Mouse (Mus musculus) hindbrain, embryonic 15.5 days (tissue): ENCODE results near the gene Slc5a10. TPM values are rescaled to one million over a fixed set of nuclear protein-coding genes. Genes with fewer than 3 reads are reported as not detected.

ENCODE experiments used
- ATAC-seq: fragments of 200-750 bp; cut with Nextera tagmentation; 2 replicates; pipeline ENCODE4 v1.8.0; 2017; ENCODE audit warnings: low read depth, moderate number of reproducible peaks, moderate TSS enrichment; ENCODE audit not compliant: low FRiP score
- H3K27ac ChIP-seq: fragments of 300-500 bp; sonication (generic); replicated peaks from 2 replicates; pipeline ENCODE4 v1.5.1; 2015; ENCODE audit warnings: mild to moderate bottlenecking, inconsistent platforms
- H3K27me3 ChIP-seq: fragments of 300-500 bp; sonication (generic); 2 replicates; pipeline ENCODE4 v1.6.1; 2015; ENCODE audit warnings: control low read depth, inconsistent platforms
- H3K36me3 ChIP-seq: fragments of 300-500 bp; sonication (generic); 2 replicates; pipeline ENCODE4 v1.6.1; 2015; ENCODE audit warnings: control low read depth, inconsistent platforms
- H3K4me1 ChIP-seq: fragments of 300-500 bp; sonication (generic); replicated peaks from 2 replicates; pipeline ENCODE4 v1.6.1; 2015; ENCODE audit warnings: control low read depth, inconsistent platforms
- H3K4me2 ChIP-seq: fragments of 300-500 bp; sonication (generic); 2 replicates; pipeline ENCODE4 v1.6.1; 2015; ENCODE audit warnings: moderate library complexity, mild to moderate bottlenecking, inconsistent platforms
- H3K4me3 ChIP-seq: fragments of 300-500 bp; sonication (generic); 2 replicates; pipeline ENCODE4 v1.5.1; 2015; ENCODE audit warnings: mild to moderate bottlenecking, inconsistent platforms
- H3K9ac ChIP-seq: fragments of 300-500 bp; sonication (generic); 2 replicates; pipeline ENCODE4 v1.6.1; 2015; ENCODE audit warnings: inconsistent platforms
- H3K9me3 ChIP-seq: fragments of 300-500 bp; sonication (generic); 2 replicates; pipeline ENCODE4 v1.6.1; 2016; ENCODE audit warnings: control low read depth, inconsistent platforms
- WGBS: fragments of 180-500 bp; shearing (Covaris S2); methylation state at CpG from one replicate; pipeline ENCODE4 v1.1.7; 2015; 5-methylcytosine and 5-hydroxymethylcytosine counted together
- polyA plus RNA-seq: library from polyadenylated mRNA; unstranded; fragments of >200 nt; fragmentation: Nextera tagmentation; extraction: Ambion mirVana; gene quantifications from 2 replicates; pipeline ENCODE4 v1.2.1, GENCODE M21; 2015

The Slc5a10 gene
- not detected in 2 replicates for polyA plus RNA-seq

GRCm38 (mm10) chr11:61720636-61721035 lies at the start of gene Slc5a10:
TSS of gene Slc5a10 (minus strand) at chr11:61720826.
- WGBS, result 81% methylated on average over 3 of the region's 3 CpGs
- no peak for ATAC-seq
- H3K36me3 ChIP-seq, result no peaks in the 10 kb centered on the region
- H3K27ac ChIP-seq, result no peak within 1 kb of the TSS
- no peak within 1 kb of the TSS for H3K4me3 ChIP-seq
- no peak within 1 kb of the TSS for H3K9ac ChIP-seq
- H3K27me3 ChIP-seq, result no peaks in the 10 kb centered on the region
- H3K9me3 ChIP-seq, result no peaks in the 10 kb centered on the region
- no peaks in the 10 kb centered on the region for H3K4me1 ChIP-seq
- H3K4me2 ChIP-seq, result no peak within 1 kb of the TSS

DNA sequence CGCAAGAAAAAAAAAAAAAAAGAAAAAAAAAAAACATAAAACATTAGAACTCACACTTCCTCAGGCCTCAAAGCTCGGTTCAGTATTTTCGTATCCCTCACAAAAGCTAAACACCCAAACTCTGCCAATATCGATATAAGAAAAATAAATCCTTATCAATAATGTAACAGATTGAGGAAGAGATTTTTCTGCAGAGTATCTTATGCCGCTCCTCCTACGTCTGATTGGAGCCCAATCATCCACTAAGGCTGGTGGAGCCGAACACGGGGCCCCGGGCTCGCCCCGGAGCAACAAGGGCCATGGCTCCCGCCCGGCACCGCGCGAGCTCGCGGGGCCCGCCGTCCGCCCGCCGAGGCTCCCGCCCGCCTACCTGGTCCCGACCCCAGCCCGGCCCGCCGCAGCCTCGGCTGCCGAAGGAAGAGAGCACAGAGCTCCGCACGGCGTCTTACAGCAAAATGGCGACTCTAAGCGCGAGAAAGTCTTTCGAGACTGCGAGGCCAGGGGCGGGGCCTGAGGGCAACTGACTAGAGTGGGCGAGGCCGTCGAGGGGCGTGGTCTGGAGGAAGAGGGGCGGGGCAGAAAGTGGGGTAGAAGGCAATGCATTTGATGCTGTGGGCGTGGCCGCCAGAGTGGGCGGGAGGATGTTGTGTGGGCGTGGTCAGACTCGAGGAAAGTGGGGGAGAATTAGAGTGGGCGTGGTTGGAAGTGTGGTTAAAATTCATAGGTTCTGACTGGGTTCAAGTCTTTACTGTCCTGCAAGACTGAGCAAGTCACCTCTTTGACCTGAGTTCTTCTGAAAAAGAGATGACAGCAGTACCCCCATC lies 41.2 kb upstream of the Slc5a10 start, which contains the start of gene Prpsap2:
TSS of gene Prpsap2 (minus strand) at position 505 of the 824 bp plus-strand sequence.
- H3K27me3 ChIP-seq, result no peaks in the 10 kb centered on the region
- H3K9ac ChIP-seq, result peak within 1 kb of the TSS; percentile 75
- peak; percentile 96 for ATAC-seq
- H3K4me2 ChIP-seq, result peak within 1 kb of the TSS; percentile 70
- H3K4me3 ChIP-seq, result peak within 1 kb of the TSS; percentile 63
- H3K36me3 ChIP-seq, result no peaks in the 10 kb centered on the region
- under 1% methylated on average over 49 of the region's 51 CpGs for WGBS
- H3K9me3 ChIP-seq, result no peaks in the 10 kb centered on the region
- peaks cover 12% of the 10 kb centered on the region for H3K4me1 ChIP-seq
- H3K27ac ChIP-seq, result peak within 1 kb of the TSS; percentile 89

DNA sequence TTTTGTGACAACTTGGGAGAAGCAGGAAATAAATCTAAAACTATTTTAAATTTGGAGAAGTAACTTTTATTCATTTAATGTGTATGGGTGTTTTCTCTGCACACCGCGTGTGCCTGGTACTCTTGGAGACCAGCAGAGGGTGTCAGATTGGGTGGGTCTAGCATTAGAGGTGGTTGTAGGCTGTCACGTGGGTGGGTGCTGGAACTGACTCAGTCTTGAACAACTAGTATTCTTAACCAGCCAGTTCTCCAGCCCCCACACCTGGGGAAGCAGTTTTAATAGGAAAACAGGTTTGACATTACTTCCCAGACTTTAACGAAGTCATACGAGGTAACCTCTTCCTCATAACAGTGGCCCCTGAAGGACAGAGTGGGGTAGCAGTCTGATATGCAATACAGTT lies 39.9 kb upstream of the Slc5a10 start:
- no peak for ATAC-seq
- Histone ChIP-seq H3K36me3 (peaks cover 6% of the 10 kb centered on the region), H3K4me1 (peaks cover 12% of the 10 kb centered on the region), H3K4me2 (peak overlapping the region; percentile 70), H3K4me3 (peak overlapping the region; percentile 63), H3K27me3 (no peaks in the 10 kb centered on the region), H3K9ac (no peak overlapping the region), H3K9me3 (no peaks in the 10 kb centered on the region), H3K27ac (no peak overlapping the region)
- WGBS, result 66% methylated on average over 5 of the region's 5 CpGs

- H3K4me2 ChIP-seq, result no peak overlapping the region
Observed at GRCm38 (mm10) chr11:61757151-61757550, 36.5 kb upstream of the Slc5a10 start.

GRCm38 (mm10) chr11:61751612-61752011 lies 31.0 kb upstream of the Slc5a10 start:
- H3K27me3 ChIP-seq, result no peaks in the 10 kb centered on the region
- no peak overlapping the region for H3K9ac ChIP-seq
- no peak overlapping the region for H3K27ac ChIP-seq
- no peak overlapping the region for H3K4me3 ChIP-seq
- ATAC-seq, result no peak
- H3K36me3 ChIP-seq, result peaks cover 59% of the 10 kb centered on the region
- H3K4me2 ChIP-seq, result no peak overlapping the region
- H3K4me1 ChIP-seq, result no peaks in the 10 kb centered on the region
- WGBS, result 84% methylated on average over 5 of the region's 5 CpGs
- H3K9me3 ChIP-seq, result no peaks in the 10 kb centered on the region

More at GRCm38 (mm10) chr11:61757151-61757550, 36.5 kb upstream of the Slc5a10 start:
- Histone ChIP-seq H3K9me3 (no peaks in the 10 kb centered on the region), H3K36me3 (peaks cover 34% of the 10 kb centered on the region), H3K27ac (no peak overlapping the region), H3K27me3 (no peaks in the 10 kb centered on the region), H3K4me1 (peaks cover 12% of the 10 kb centered on the region), H3K4me3 (no peak overlapping the region), H3K9ac (no peak overlapping the region)
- 93% methylated on average over 2 of the region's 2 CpGs for WGBS
- no peak for ATAC-seq

DNA sequence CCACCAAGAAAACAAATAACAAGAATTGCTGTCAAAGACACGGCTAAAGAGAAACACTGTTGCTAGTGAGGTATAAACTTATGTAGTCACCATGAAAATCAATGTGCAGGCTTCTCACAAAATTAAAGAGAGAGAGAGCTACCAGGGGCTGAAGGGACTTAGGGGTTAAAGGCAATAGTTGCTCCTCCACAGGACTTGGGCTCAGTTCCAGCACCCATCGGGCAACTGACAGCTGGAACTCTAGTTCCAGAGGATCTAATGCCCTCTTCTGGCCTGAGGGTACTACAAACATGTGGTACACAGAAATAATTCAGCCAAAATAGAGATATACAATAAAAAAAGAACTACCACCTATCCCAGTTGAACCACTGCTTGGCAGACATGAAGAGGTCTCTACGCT lies 26.5 kb upstream of the Slc5a10 start:
- H3K27me3 ChIP-seq, result no peaks in the 10 kb centered on the region
- H3K27ac ChIP-seq, result no peak overlapping the region
- WGBS, result 64% methylated on average over 3 of the region's 3 CpGs
- no peak overlapping the region for H3K9ac ChIP-seq
- H3K4me2 ChIP-seq, result no peak overlapping the region
- H3K4me1 ChIP-seq, result no peaks in the 10 kb centered on the region
- no peak overlapping the region for H3K4me3 ChIP-seq
- no peaks in the 10 kb centered on the region for H3K9me3 ChIP-seq
- ATAC-seq, result no peak
- H3K36me3 ChIP-seq, result peaks cover 43% of the 10 kb centered on the region

- no peak overlapping the region for H3K9ac ChIP-seq
- no peak overlapping the region for H3K27ac ChIP-seq
- no peaks in the 10 kb centered on the region for H3K9me3 ChIP-seq
- no peak overlapping the region for H3K4me2 ChIP-seq
- no peaks in the 10 kb centered on the region for H3K4me1 ChIP-seq
- no peak overlapping the region for H3K4me3 ChIP-seq
- H3K36me3 ChIP-seq, result peaks cover 34% of the 10 kb centered on the region
- WGBS, result 94% methylated on average over 9 of the region's 9 CpGs
- no peaks in the 10 kb centered on the region for H3K27me3 ChIP-seq
- no peak for ATAC-seq
Observed at GRCm38 (mm10) chr11:61745781-61746180, 25.2 kb upstream of the Slc5a10 start.

DNA sequence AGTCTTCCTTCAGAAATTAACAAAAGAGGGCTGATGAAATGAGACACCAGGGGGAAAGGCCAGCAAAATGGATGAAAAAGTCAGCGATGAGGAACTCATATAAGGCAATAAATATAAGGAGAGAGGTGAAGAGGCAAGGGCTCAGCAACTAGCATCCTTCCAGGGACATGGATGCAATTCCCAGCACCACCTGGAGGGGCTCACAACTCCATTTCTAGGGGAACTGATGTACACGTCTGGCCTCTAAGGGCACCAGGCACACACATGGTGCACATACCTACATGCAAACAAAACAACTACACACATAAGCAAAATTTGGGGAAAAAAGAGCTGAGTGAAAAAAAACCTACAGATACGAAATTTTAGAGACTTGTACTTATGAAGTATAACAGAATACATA lies 23.8 kb upstream of the Slc5a10 start:
- peaks cover 45% of the 10 kb centered on the region for H3K36me3 ChIP-seq
- ATAC-seq, result no peak
- H3K9ac ChIP-seq, result no peak overlapping the region
- H3K27ac ChIP-seq, result no peak overlapping the region
- no peak overlapping the region for H3K4me2 ChIP-seq
- no peak overlapping the region for H3K4me3 ChIP-seq
- 62% methylated on average over 3 of the region's 3 CpGs for WGBS
- no peaks in the 10 kb centered on the region for H3K4me1 ChIP-seq
- no peaks in the 10 kb centered on the region for H3K9me3 ChIP-seq
- no peaks in the 10 kb centered on the region for H3K27me3 ChIP-seq

DNA sequence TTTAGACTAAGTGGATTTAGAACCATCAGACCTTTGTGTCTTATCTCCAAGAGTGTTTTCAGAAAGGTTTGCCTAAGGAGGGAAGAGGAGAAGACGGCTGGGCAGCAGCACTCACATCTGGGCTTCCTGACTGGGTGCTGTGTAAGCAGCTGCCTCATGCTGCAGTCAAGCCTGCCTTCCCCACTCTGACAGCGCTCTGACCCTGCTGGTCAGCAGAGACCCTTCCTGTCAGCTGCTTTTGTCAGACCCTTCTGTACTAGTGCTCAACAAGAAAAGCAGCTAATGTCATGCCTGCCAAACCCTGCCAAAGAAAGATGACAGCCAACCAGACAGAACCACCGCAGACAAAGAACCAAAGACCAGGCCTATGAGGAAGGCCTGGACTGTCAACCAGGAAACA lies 23.1 kb upstream of the Slc5a10 start:
- ATAC-seq, result no peak
- Histone ChIP-seq H3K27ac (no peak overlapping the region), H3K4me3 (no peak overlapping the region), H3K9me3 (no peaks in the 10 kb centered on the region), H3K9ac (no peak overlapping the region), H3K27me3 (no peaks in the 10 kb centered on the region), H3K4me2 (no peak overlapping the region), H3K36me3 (peaks cover 49% of the 10 kb centered on the region), H3K4me1 (no peaks in the 10 kb centered on the region)
- 41% methylated on average over 3 of the region's 3 CpGs for WGBS

DNA sequence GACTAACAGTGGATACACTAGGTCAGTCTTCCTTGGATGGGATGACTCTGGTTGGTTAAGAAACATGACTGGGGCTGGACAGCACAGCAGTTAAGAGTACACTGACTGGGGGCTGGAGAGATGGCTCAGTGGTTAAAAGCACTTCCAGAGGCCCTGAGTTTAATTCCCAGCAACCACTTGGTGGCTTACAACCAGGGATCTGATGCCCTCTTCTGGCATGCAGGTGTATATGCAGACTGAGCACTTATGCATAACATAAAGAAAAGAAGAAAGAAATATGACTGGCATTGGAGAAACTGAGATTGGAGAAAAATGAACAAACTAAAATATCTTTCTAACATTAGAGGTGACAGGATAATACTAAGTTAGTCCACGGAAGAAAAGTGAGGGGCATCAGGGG lies 19.9 kb upstream of the Slc5a10 start:
- Histone ChIP-seq H3K4me2 (no peak overlapping the region), H3K27me3 (no peaks in the 10 kb centered on the region), H3K9me3 (no peaks in the 10 kb centered on the region), H3K36me3 (peaks cover 59% of the 10 kb centered on the region), H3K9ac (no peak overlapping the region), H3K4me1 (no peaks in the 10 kb centered on the region), H3K27ac (no peak overlapping the region), H3K4me3 (no peak overlapping the region)
- no peak for ATAC-seq
- WGBS, result 93% methylated on average over 1 of the region's 1 CpGs

DNA sequence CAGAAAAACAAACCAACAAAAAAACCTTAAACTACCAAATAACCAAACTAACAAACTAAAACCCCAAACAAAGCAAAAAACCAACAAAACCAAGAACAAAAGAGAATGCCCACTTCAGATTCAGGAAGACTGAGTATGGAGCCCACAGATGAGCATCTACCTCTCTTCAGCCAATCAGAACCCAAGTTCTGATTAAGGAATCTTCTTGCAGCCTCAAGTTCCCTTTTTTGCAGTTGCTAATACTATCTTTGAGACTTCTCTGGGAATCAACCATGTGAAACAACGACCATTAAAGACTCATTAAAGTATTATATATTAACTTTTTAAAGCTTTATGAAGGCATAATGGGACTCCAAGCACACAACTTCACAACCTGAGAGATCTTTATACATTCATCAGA lies 16.7 kb upstream of the Slc5a10 start:
- Histone ChIP-seq H3K9me3 (no peaks in the 10 kb centered on the region), H3K9ac (no peak overlapping the region), H3K36me3 (peaks cover 68% of the 10 kb centered on the region), H3K4me3 (no peak overlapping the region), H3K4me2 (no peak overlapping the region), H3K27me3 (no peaks in the 10 kb centered on the region), H3K27ac (no peak overlapping the region), H3K4me1 (no peaks in the 10 kb centered on the region)
- no peak for ATAC-seq
- 93% methylated on average over 1 of the region's 1 CpGs for WGBS

DNA sequence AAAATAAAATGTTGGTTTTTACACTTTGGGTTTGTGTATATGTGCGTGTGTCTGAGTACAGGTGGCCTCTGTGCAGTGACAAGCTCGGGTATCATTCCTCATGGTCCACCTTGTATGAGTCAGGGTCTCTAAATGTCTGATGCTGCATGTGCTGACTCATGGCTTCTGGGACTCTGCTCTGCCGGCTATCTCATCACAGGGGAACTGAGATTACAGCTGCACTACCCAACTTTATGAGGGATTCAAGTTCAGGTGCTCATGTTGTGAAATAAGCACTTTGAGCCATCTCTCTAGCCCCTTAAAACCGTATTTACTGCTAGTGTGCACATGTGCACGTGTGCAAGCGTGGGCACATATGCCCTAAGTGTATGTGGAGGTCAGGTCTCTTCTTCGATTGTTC lies 12.0 kb upstream of the Slc5a10 start:
- Histone ChIP-seq H3K4me1 (no peaks in the 10 kb centered on the region), H3K27ac (no peak overlapping the region), H3K9ac (no peak overlapping the region), H3K9me3 (no peaks in the 10 kb centered on the region), H3K36me3 (peaks cover 70% of the 10 kb centered on the region), H3K4me2 (no peak overlapping the region), H3K4me3 (no peak overlapping the region), H3K27me3 (no peaks in the 10 kb centered on the region)
- no peak for ATAC-seq
- 94% methylated on average over 7 of the region's 7 CpGs for WGBS
